Mouse (Mus musculus) frontal cortex, adult 2 months (tissue): ENCODE results near the gene Ric8a. TPM values are rescaled to one million over a fixed set of nuclear protein-coding genes. Genes with fewer than 3 reads are reported as not detected.
A peak's percentile ranks its signal among the peaks of the same experiment; 100 is the strongest.

Source experiments
- DNase-seq, 2 experiments: peaks; one replicate each; pipeline ENCODE4 v3.0.0; 2022; ENCODE audit warnings: low spot score in 1 of 2; ENCODE audit errors: extremely low spot score in 1 of 2
- polyA plus RNA-seq: library from polyadenylated mRNA; depleted of rRNA; stranded (reverse); fragments of >200 nt; gene quantifications from 2 replicates; pipeline ENCODE4 v1.2.3, GENCODE M21; 2012

Ric8a gene
- polyA plus RNA-seq, 1 experiment, result 84.4 TPM

- no peak for DNase-seq
These were observed 11.1 kb upstream of the Ric8a start for GRCm38 (mm10) chr7:140845683-140846082.

GRCm38 (mm10) chr7:140846676-140847075 is 10.1 kb upstream of the Ric8a start:
- no peak for DNase-seq

- DNase-seq, result no peak
These were observed 8.8 kb upstream of the Ric8a start, which contains the start of gene Odf3 for GRCm38 (mm10) chr7:140847755-140848580. Gene Odf3, plus strand, starts transcription at chr7:140847805.

- no peak for DNase-seq
These were observed 8.2 kb upstream of the Ric8a start for GRCm38 (mm10) chr7:140848591-140848990.

DNA sequence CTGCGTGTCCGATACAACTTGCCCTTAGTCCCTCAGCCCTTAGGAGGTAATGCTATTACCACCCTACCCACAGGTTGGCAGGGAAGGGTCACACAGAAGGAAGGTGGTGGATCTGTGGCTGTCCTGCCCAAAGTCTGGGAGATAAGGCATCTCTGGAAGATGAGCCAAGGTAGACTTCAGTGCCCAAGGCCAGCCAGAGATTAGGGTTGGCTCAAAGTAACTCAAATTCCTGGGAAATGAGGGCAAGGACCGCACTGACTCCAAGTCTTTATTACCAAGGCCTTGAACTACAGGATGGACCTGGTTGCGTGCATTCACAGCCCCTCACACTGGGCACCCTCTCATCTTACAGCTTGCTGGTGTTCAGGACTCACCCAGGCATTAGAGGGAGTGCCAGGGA is 4.8 kb upstream of the Ric8a start:
- no peak for DNase-seq

GRCm38 (mm10) chr7:140853386-140853785 is 3.4 kb upstream of the Ric8a start:
- DNase-seq, result no peak

DNA sequence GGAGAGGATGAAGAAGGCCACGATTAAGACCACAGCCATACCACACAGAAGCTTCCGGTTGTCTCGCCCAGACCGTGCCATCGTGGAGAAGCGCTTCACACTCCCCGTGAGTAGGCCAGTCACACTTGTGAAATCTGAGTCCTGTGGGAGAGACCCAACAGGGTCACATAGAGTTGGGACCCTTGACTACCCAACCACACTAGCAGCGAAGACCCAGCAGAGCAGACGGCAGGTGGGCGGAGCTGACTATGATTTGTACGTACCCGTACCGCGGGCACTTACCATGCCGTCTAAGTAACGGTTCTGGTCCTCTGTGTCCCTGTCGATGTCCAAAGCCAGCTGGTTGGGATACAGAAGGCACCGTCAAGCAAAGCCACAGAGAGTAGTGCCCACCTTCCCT is 2.3 kb upstream of the Ric8a start:
- no peak for DNase-seq

DNA sequence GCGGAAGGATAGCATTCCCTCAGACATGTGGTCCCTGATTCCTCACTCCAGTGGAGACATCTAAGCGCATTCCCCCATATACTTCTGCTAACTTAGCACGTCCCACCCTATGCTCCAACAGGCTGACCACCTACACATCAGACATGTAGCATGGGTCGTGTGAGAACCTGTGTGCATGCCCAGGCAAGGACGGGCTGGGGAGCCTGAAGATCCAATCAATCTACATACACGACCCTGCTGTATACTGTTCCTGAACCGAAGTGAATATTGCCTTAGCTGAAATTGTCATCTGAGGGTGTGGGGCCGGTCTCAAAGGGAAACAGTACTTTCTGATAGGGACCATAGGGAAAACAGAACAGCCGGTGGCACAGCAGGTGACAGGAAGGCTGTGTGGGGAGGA is 1.6 kb upstream of the Ric8a start:
- no peak for DNase-seq

GRCm38 (mm10) chr7:140855860-140856784 is 635 bp upstream of the Ric8a start, which contains the start of gene Gm45785:
Gene Gm45785, minus strand, starts transcription at chr7:140856331.
- DNase-seq, result peak; percentile 86 to 88

DNA sequence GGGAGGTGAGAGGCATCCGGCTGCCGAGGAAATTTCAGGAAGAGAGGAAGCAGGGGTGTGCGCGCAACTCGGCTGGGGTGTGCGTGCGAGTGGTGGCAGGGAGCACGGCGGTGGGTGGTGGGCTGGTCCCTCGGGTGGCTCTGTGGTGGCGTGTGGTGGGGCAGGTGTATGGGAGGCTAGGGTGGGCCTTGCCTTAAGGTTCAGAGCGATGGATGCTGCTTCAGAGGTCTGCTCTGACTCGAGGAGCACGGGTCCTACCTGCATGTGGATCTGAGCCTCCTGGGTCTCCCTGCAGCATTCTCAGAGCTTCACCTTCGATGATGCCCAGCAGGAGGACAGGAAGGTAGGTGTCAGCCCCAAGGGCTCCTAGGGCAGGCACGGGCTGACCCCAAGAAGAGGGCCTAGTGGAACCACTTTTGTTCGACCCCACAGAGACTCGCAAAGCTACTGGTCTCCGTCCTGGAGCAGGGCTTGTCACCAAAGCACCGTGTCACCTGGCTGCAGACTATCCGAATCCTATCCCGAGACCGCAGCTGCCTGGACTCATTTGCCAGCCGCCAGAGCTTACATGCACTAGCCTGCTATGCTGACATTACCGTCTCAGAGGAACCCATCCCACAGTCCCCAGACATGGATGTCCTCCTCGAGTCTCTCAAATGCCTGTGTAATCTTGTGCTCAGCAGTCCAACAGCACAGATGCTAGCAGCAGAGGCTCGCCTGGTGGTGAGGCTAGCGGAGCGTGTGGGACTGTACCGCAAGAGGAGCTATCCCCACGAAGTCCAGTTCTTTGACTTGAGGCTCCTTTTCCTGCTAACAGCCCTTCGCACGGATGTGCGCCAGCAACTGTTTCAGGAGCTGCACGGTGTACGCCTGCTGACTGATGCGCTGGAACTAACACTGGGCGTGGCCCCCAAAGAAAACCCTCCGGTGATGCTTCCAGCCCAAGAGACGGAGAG is 1.1 kb downstream of the Ric8a start, which contains the start of gene Bet1l:
TSS of gene Bet1l (minus strand) at position 28 of the 956 bp plus-strand sequence.
- no peak for DNase-seq

- DNase-seq, result no peak
These were observed 2.0 kb downstream of the Ric8a start for GRCm38 (mm10) chr7:140858746-140859145.

DNA sequence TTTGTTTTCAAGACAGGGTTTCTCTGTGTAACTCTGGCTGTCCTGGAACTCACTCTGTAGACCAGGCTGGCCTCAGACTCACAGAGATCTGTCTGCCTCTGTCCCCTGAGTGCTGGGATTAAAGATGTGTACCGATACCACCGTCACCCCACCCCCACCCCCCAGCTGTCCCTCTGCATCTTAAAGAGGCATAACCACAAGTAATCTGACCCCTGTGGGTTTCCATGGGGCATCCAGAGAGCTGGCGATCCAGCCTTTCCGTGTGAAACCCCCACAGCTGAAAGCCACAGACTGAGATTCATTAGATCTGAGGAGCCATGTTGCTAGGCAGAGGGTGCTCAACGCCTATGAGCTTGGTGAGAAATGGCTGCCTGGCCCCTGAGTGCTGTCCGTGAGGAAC is 3.2 kb downstream of the Ric8a start:
- no peak for DNase-seq

DNA sequence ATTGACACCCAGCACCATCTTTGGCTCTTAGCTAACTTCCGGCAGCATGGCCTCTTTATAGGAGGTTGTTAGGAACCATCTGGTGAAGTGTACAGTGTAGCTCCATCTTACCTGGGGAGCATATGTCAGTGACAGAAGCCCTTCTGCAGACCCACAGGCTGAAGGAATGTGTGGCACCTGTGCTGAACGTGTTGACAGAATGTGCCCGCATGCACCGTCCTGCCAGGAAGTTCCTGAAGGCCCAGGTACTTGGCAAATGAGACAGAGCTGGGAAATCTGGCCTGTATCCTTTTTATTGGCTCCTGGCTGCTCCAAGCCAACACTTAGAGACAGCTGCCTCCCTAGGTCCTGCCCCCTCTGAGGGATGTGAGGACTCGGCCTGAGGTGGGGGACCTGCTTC is 4.0 kb downstream of the Ric8a start:
- no peak for DNase-seq

DNA sequence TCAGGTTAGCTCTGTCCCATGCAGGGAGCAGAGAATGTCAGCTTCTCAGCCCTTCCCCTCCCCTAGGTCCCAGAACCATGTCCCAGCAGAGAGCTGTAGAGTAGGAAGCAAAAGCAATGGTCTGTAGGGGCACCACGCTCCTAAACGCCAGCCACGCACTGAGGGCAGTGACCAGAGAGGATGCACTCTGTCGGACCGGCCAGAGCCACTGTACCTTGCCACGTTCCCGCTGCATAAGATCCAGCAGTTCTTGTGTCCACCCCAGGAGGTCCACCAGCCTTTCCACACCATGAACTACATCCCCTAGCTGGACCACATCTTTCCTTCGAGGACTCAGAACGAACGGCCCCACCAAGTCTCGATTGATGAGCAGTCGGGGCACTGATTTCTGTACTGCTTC is 8.0 kb downstream of the Ric8a start:
- DNase-seq, result no peak

DNA sequence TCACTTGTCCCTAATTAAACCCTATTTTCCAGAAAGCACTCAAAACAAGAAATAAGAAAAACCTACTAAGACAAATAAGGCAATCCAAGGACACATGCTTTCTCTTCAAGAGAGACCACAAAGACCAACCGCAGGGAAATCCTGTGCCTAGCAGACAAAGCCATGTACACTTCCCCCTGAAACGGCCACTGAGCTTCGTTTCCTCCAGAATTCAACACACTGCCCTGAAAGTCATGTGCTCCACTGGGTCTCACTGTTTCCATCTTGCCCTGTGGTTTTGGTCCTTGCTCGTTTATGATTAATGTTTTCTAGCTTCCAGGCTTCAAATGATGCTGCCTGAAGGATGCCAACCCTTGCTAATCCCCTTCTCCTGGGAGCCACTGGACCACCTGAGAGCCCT is 17.5 kb downstream of the Ric8a start:
- DNase-seq, result no peak

DNA sequence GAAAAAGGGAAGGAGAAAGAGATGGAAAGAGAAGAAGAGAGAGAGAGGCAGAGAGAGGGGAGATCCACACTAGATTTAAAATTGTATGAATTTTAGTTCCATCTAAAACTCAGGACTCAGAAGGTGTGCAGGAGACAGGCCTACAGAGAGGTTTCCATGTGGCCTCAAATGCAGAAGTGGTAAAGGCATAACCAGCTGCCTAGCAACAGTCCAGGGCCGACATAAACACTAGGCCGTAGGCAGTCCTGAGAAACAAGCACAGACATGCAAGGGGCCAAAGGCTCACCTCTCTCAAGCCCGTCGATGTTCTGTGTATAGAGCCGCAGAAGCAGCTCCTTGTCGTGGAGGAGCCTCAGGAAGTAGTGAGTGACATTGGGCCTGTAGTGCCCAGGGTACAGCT is 20.6 kb downstream of the Ric8a start:
- DNase-seq, result no peak

DNA sequence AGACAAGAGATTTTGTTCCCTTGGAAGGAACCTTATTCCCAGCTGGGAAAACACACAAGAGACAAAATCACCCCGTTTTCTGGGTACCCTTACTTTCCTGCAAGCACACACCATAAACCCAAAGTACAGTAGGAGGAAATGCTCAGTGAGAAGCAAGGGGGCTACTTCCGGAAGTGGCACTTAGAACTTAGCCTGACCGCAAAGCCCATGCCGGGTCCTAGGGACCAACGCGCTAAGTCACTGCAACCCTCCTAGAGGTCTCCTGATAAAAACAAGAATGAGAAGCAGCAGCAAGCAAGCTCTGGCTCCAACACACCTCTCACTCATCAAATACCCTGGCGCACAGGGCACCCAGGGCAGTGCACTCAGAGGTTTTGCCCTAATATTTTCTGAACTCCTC is 22.6 kb downstream of the Ric8a start:
- no peak for DNase-seq

DNA sequence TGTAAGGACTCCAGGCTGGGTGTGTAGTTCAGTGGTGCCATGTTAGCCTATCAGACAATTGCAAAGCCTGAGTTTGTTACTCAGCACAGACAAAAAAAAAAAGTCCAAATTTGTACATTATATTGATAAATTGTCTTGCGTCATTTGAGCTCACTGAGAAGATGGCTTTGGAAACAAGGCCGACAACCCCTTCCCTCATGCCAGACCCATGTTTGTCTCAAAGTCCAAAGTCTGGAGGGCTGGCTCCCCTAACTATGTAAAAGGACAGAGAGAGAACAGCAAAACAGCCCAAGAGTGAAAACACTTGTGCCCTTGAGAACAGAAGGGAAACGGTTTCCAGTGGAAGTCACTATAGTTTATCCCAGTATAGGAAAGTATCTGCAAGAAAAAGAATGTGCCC is 23.7 kb downstream of the Ric8a start:
- DNase-seq, result no peak

- peak in 1 of 2 experiments; percentile 22 for DNase-seq
These were observed 24.2 kb downstream of the Ric8a start for GRCm38 (mm10) chr7:140880865-140881515.
